Mouse (Mus musculus): ENCODE measurements around the gene Slc35e3. TPM values are rescaled to one million over a fixed set of nuclear protein-coding genes. Genes with fewer than 3 reads are reported as not detected.

The Slc35e3 gene
- polyA plus RNA-seq, 1 experiment, result not detected

GRCm38 (mm10) chr10:117688204-117689151, 57.7 kb downstream of the Slc35e3 start:
- Histone ChIP-seq H3K36me3 (ENCODE audit: control insufficient read depth) (peaks cover 56% of the 10 kb centered on the region), H3K9me3 (ENCODE audit: control insufficient read depth, low read length) (no peaks in the 10 kb centered on the region), H3K27me3 (ENCODE audit: control insufficient read depth) (no peaks in the 10 kb centered on the region), H3K4me3 (replicated peaks) (no peak overlapping the region), H3K4me1 (ENCODE audit: control insufficient read depth) (no peaks in the 10 kb centered on the region)
- TF ChIP-seq GATA1 (IDR thresholded peaks at IDR 0.05; ENCODE audit: low read length) (no peak), TAL1 (IDR thresholded peaks at IDR 0.05; ENCODE audit: low read length) (no peak)

GRCm38 (mm10) chr10:117687577-117687976, 58.6 kb downstream of the Slc35e3 start:
- TF ChIP-seq TAL1 (IDR thresholded peaks at IDR 0.05; ENCODE audit: low read length) (no peak), GATA1 (IDR thresholded peaks at IDR 0.05; ENCODE audit: low read length) (no peak)
- no peaks in the 10 kb centered on the region for H3K27me3 ChIP-seq (ENCODE audit: control insufficient read depth)
- H3K4me1 ChIP-seq (ENCODE audit: control insufficient read depth), result no peaks in the 10 kb centered on the region
- no peak overlapping the region for H3K4me3 ChIP-seq (replicated peaks)
- H3K36me3 ChIP-seq (ENCODE audit: control insufficient read depth), result peaks cover 49% of the 10 kb centered on the region
- no peaks in the 10 kb centered on the region for H3K9me3 ChIP-seq (ENCODE audit: control insufficient read depth, low read length)

- Histone ChIP-seq H3K27me3 (ENCODE audit: control insufficient read depth) (no peaks in the 10 kb centered on the region), H3K4me1 (ENCODE audit: control insufficient read depth) (no peaks in the 10 kb centered on the region), H3K36me3 (ENCODE audit: control insufficient read depth) (peaks cover 43% of the 10 kb centered on the region), H3K9me3 (ENCODE audit: control insufficient read depth, low read length) (no peaks in the 10 kb centered on the region), H3K4me3 (replicated peaks) (no peak overlapping the region)
- TF ChIP-seq GATA1 (IDR thresholded peaks at IDR 0.05; ENCODE audit: low read length), result no peak
- TF ChIP-seq TAL1 (IDR thresholded peaks at IDR 0.05; ENCODE audit: low read length), result no peak
Measured at GRCm38 (mm10) chr10:117687018-117687417, 59.1 kb downstream of the Slc35e3 start.

GRCm38 (mm10) chr10:117685849-117686591, 60.1 kb downstream of the Slc35e3 start:
- Histone ChIP-seq H3K9me3 (ENCODE audit: control insufficient read depth, low read length) (no peaks in the 10 kb centered on the region), H3K4me3 (replicated peaks) (no peak overlapping the region), H3K36me3 (ENCODE audit: control insufficient read depth) (peaks cover 35% of the 10 kb centered on the region), H3K27me3 (ENCODE audit: control insufficient read depth) (no peaks in the 10 kb centered on the region), H3K4me1 (ENCODE audit: control insufficient read depth) (no peaks in the 10 kb centered on the region)
- no peak for TF ChIP-seq TAL1 (IDR thresholded peaks at IDR 0.05; ENCODE audit: low read length)
- no peak for TF ChIP-seq GATA1 (IDR thresholded peaks at IDR 0.05; ENCODE audit: low read length)

GRCm38 (mm10) chr10:117685171-117685848, 60.9 kb downstream of the Slc35e3 start:
- Histone ChIP-seq H3K27me3 (ENCODE audit: control insufficient read depth) (no peaks in the 10 kb centered on the region), H3K9me3 (ENCODE audit: control insufficient read depth, low read length) (no peaks in the 10 kb centered on the region), H3K4me1 (ENCODE audit: control insufficient read depth) (no peaks in the 10 kb centered on the region), H3K4me3 (replicated peaks) (no peak overlapping the region), H3K36me3 (ENCODE audit: control insufficient read depth) (peaks cover 28% of the 10 kb centered on the region)
- TF ChIP-seq GATA1 (IDR thresholded peaks at IDR 0.05; ENCODE audit: low read length) (no peak), TAL1 (IDR thresholded peaks at IDR 0.05; ENCODE audit: low read length) (no peak)

- peaks cover 20% of the 10 kb centered on the region for H3K36me3 ChIP-seq (ENCODE audit: control insufficient read depth)
- no peaks in the 10 kb centered on the region for H3K4me1 ChIP-seq (ENCODE audit: control insufficient read depth)
- no peaks in the 10 kb centered on the region for H3K27me3 ChIP-seq (ENCODE audit: control insufficient read depth)
- TF ChIP-seq TAL1 (IDR thresholded peaks at IDR 0.05; ENCODE audit: low read length) (no peak), GATA1 (IDR thresholded peaks at IDR 0.05; ENCODE audit: low read length) (no peak)
- no peak overlapping the region for H3K4me3 ChIP-seq (replicated peaks)
- H3K9me3 ChIP-seq (ENCODE audit: control insufficient read depth, low read length), result no peaks in the 10 kb centered on the region
Measured at GRCm38 (mm10) chr10:117684298-117685170, 61.6 kb downstream of the Slc35e3 start.

GRCm38 (mm10) chr10:117683734-117684037, 62.5 kb downstream of the Slc35e3 start:
- Histone ChIP-seq H3K4me3 (replicated peaks) (no peak overlapping the region), H3K9me3 (ENCODE audit: control insufficient read depth, low read length) (no peaks in the 10 kb centered on the region), H3K36me3 (ENCODE audit: control insufficient read depth) (peaks cover 11% of the 10 kb centered on the region), H3K27me3 (ENCODE audit: control insufficient read depth) (no peaks in the 10 kb centered on the region), H3K4me1 (ENCODE audit: control insufficient read depth) (peaks cover 4% of the 10 kb centered on the region)
- TF ChIP-seq GATA1 (IDR thresholded peaks at IDR 0.05; ENCODE audit: low read length), result no peak
- TF ChIP-seq TAL1 (IDR thresholded peaks at IDR 0.05; ENCODE audit: low read length), result no peak

Other genes starting within 250 kb of the Slc35e3 start
- 0.17 TPM in 1 of 2 replicates, not detected in the other for gene Cpm, start 116.9 kb downstream of the Slc35e3 start, polyA plus RNA-seq (2012)
- gene Mdm2, start 35.6 kb downstream of the Slc35e3 start, polyA plus RNA-seq (2012), result 1.5 and 2.1 TPM in 2 replicates
- gene Nup107, start 46.3 kb upstream of the Slc35e3 start, polyA plus RNA-seq (2012), result 0.77 and 1.0 TPM in 2 replicates
- 1.0 and 1.3 TPM in 2 replicates for gene Rap1b, start 99.7 kb upstream of the Slc35e3 start, polyA plus RNA-seq (2012)